Mouse (Mus musculus): ENCODE measurements at regions not wholly inside any gene's neighbourhood (a gene's known extent, or its start where the extent isn't known, plus 50 kb on each side); places are given as distances from the start of the nearest gene placed in this dataset.

- no peak for DNase-seq
Measured at GRCm38 (mm10) chr3:136611682-136612081, 58.2 kb upstream of the Ppp3ca start.

GRCm38 (mm10) chr3:136610556-136610924, 59.4 kb upstream of the Ppp3ca start:
- no peak for DNase-seq

GRCm38 (mm10) chr3:136609855-136610555, 59.9 kb upstream of the Ppp3ca start:
- DNase-seq: peak; percentile 65

- no peak for DNase-seq
Measured at GRCm38 (mm10) chr3:136601706-136602105, 68.2 kb upstream of the Ppp3ca start.

- DNase-seq: no peak
Measured at GRCm38 (mm10) chr3:136583937-136584336, 86.0 kb upstream of the Ppp3ca start.

- DNase-seq: no peak
Measured at GRCm38 (mm10) chr3:136578016-136578415, 91.9 kb upstream of the Ppp3ca start.

- no peak for DNase-seq
Measured at GRCm38 (mm10) chr3:136570517-136570916, 99.4 kb upstream of the Ppp3ca start.

GRCm38 (mm10) chr3:136556488-136556887, 113.4 kb upstream of the Ppp3ca start:
- DNase-seq: no peak

GRCm38 (mm10) chr3:136549471-136549870, 120.5 kb upstream of the Ppp3ca start:
- no peak for DNase-seq

GRCm38 (mm10) chr3:136531604-136532003, 138.3 kb upstream of the Ppp3ca start:
- no peak for DNase-seq

GRCm38 (mm10) chr3:136508575-136508974, 161.3 kb upstream of the Ppp3ca start:
- no peak for DNase-seq

- DNase-seq: no peak
Measured at GRCm38 (mm10) chr3:136507070-136507469, 162.9 kb upstream of the Ppp3ca start.

GRCm38 (mm10) chr3:136494831-136495230, 169.0 kb upstream of the Bank1 start:
- no peak for DNase-seq

- DNase-seq: no peak
Measured at GRCm38 (mm10) chr3:136491683-136492082, 165.8 kb upstream of the Bank1 start.

GRCm38 (mm10) chr3:136471693-136472092, 145.8 kb upstream of the Bank1 start:
- no peak for DNase-seq

GRCm38 (mm10) chr3:136462747-136463146, 136.9 kb upstream of the Bank1 start:
- DNase-seq: no peak

GRCm38 (mm10) chr3:136456471-136457117, 130.7 kb upstream of the Bank1 start:
- no peak for DNase-seq

- DNase-seq: no peak
Measured at GRCm38 (mm10) chr3:136455651-136456470, 130.0 kb upstream of the Bank1 start.

GRCm38 (mm10) chr3:136454967-136455366, 129.1 kb upstream of the Bank1 start:
- DNase-seq: no peak

GRCm38 (mm10) chr3:136450986-136451774, 125.3 kb upstream of the Bank1 start:
- no peak for DNase-seq

- DNase-seq: no peak
Measured at GRCm38 (mm10) chr3:136450361-136450895, 124.6 kb upstream of the Bank1 start.

- no peak for DNase-seq
Measured at GRCm38 (mm10) chr3:136449364-136449763, 123.5 kb upstream of the Bank1 start.

- no peak for DNase-seq
Measured at GRCm38 (mm10) chr3:136444598-136444997, 118.7 kb upstream of the Bank1 start.
